Comparison of ENCODE assay signal across 11 mouse cellular contexts in the genomic region with DNA sequence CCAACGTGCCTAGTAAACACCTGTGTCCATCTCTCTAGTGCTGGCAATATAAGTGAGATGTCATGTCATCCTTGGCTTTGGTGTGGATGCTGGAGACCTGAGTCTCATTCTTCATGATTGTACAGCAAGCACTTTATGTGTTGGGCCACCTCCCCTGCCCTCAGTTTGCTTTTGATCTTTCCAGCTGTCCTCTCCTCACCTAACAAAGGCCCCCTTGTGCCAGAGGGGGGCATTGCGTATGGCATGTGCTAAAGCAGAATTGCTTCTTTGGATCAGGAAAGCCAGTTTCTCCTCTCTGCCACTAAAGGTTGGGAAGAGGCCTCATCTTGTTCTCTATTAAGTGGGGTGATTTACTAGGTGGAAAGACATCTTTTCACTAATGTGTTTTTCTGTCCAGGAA.
DNase-seq lines count a peak whose midpoint lies in the region; ATAC-seq and TF ChIP-seq lines count a peak whose summit lies in the region.
"Had no signal": no experiment of that assay in that cellular context is flagged by ENCODE, and none has a peak within 500 bp of the region (broad histone marks: within the 10 kb centered on the region; RNA-seq: fewer than 3 reads in every experiment).

No protein-coding gene starts in this region.

- no peaks in the 10 kb centered on the region for H3K9me3 ChIP-seq in kidney, postnatal 0 days (replicated peaks; ENCODE audit: low read length)

- H3K27ac ChIP-seq in kidney, postnatal 0 days = no peak overlapping the region

- peak; percentile 59 for TF ChIP-seq CTCF in kidney, postnatal 0 days (IDR thresholded peaks at IDR 0.05; ENCODE audit: low read depth)

- H3K4me1 ChIP-seq in kidney, postnatal 0 days (replicated peaks; ENCODE audit: insufficient read depth, low read length) = 0 out of 2 replicates have a peak, but pooled peaks cover 3% of the 10 kb centered on the region

- no peak overlapping the region for H3K4me2 ChIP-seq in kidney, postnatal 0 days (ENCODE audit: low read length)

- no peak overlapping the region for H3K9ac ChIP-seq in kidney, postnatal 0 days (ENCODE audit: low read depth, low read length)

- H3K4me3 ChIP-seq in kidney, postnatal 0 days (replicated peaks; ENCODE audit: low read depth, low read length) = no peak overlapping the region

- ATAC-seq in kidney, postnatal 0 days (replicated peaks; ENCODE audit: low FRiP score, low read depth) = no peak

- no peaks in the 10 kb centered on the region for H3K36me3 ChIP-seq in kidney, postnatal 0 days (ENCODE audit: insufficient read depth, low read length)

- DNase-seq in kidney, postnatal 0 days (ENCODE audit: low spot score) = no peak
- no peak for DNase-seq in kidney, postnatal 14 days
- DNase-seq in ES-CJ7 (ENCODE audit: low read depth, low spot score) (peak; percentile 20), R1 (ENCODE audit: low read depth, low spot score) (peak; percentile 10)
- peak; percentile 28 for DNase-seq in lung, postnatal 36 days
- DNase-seq in cerebellum, adult 11 months = no peak
- no peak for DNase-seq in cerebellum, adult 9-10 months
- DNase-seq: adrenal gland, adult 8-10 months; cerebellum, postnatal 36 days; gastrocnemius, postnatal 10 days; spleen, adult 18-20 months had no signal

- 92% methylated on average over 2 of the region's 2 CpGs for WGBS in kidney, postnatal 0 days

- no peaks in the 10 kb centered on the region for H3K27me3 ChIP-seq in kidney, postnatal 0 days (ENCODE audit: insufficient read depth, low read length)

Comparison
In these comparisons a context has a peak if more than half of its experiments do, and no peak if none do; other contexts are left out.
1. DNase-seq: peak in ES-CJ7 (single experiment), R1 (single experiment) and lung, postnatal 36 days (single experiment); none in kidney, postnatal 0 days (single experiment), kidney, postnatal 14 days (single experiment), cerebellum, adult 11 months (single experiment) and cerebellum, adult 9-10 months (single experiment).